Mouse (Mus musculus): ENCODE measurements around the gene Naip1.
"Not testable (repeated sequence)": the region's sequence is repeated elsewhere in the genome, so short reads cannot be mapped to it uniquely, and the experiment has no call there.

GRCm38 (mm10) chr13:100402930-100403637 is 49.6 kb downstream of the Naip1 start:
- not testable (repeated sequence) for TF ChIP-seq CTCF (IDR thresholded peaks at IDR 0.05; ENCODE audit: low read depth, low read length); POLR2A (IDR thresholded peaks at IDR 0.05; ENCODE audit: insufficient read depth, low read length)

Measured in ES-Bruce4 (cell line).